Mouse (Mus musculus) MEL (cell line): ENCODE results near the gene Nprl3.

Experiments
- CHD1 ChIP-seq: IDR thresholded peaks from 2 replicates; pipeline ENCODE4 v1.6.1; 2012; ENCODE audit warnings: low read depth, mild to moderate bottlenecking, inconsistent platforms, low read length, improper control_type of control experiment
- CTCF ChIP-seq, 3 experiments: IDR thresholded peaks in 2 of 3; conservative IDR thresholded peaks in 1 of 3; 2 replicates each; pipeline ENCODE4 v1.5.1; 2011 to 2012; ENCODE audit warnings: low read length in 3 of 3, low read depth in 2 of 3, mild to moderate bottlenecking in 2 of 3, improper control_type of control experiment in 1 of 3, inconsistent platforms in 1 of 3, mixed read lengths in 1 of 3, moderate library complexity in 1 of 3; ENCODE audit not compliant: control insufficient read depth in 1 of 3, insufficient read depth in 1 of 3, poor library complexity in 1 of 3, severe bottlenecking in 1 of 3

DNA sequence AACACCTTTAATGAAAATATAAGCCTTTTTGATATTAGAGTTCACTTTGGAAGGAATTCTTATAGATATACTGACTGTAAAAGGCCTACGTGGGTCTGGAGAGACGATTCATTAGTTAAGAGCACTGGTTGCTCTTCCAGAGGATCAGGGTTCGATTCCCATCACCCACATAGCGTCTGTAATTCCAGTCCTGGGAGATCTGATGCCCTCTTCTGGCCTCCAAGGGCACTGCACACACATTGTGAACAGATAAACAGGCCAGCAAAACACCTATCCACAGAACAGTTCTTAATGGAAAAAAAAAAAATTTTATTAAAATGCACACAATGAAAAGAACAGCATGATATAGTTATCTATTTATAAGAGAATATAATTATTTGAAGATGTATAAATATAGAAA lies 80.3 kb downstream of the Nprl3 start:
- TF ChIP-seq CHD1 (no peak), CTCF (IDR thresholded peaks at IDR 0.05 in 2 of 3, conservative IDR thresholded peaks at IDR 0.05 in 1 of 3; ENCODE audit: control insufficient read depth in 1 of 3, insufficient read depth in 1 of 3, low read depth in 2 of 3, low read length in 3 of 3, poor library complexity in 1 of 3, severe bottlenecking in 1 of 3) (peak; percentile 30 to 46 (median 45))
